Mouse (Mus musculus) kidney, postnatal 36 days (tissue): ENCODE results near the gene Gdf1.

Source experiments
- DNase-seq, 2 experiments: peaks; one replicate each; pipeline ENCODE4 v3.0.0; 2021 to 2022; ENCODE audit warnings: mixed read lengths in 2 of 2

Gene Gdf1

DNA sequence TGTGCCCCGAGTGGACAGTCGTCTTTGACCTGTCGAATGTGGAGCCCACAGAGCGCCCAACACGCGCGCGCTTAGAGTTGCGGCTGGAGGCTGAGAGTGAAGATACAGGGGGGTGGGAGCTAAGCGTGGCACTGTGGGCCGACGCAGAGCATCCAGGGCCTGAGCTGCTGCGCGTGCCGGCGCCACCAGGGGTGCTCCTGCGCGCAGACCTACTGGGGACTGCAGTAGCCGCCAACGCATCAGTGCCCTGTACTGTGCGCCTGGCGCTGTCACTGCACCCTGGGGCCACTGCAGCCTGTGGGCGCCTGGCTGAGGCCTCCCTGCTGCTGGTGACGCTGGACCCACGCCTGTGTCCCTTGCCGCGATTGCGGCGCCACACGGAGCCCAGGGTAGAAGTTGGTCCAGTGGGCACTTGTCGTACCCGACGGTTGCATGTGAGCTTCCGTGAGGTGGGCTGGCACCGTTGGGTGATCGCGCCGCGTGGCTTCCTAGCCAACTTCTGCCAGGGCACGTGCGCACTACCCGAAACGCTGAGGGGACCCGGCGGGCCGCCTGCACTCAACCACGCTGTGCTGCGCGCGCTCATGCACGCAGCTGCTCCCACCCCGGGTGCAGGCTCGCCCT is 1.2 kb downstream of the Gdf1 start:
- DNase-seq = peak in 1 of 2 experiments; percentile 64

DNA sequence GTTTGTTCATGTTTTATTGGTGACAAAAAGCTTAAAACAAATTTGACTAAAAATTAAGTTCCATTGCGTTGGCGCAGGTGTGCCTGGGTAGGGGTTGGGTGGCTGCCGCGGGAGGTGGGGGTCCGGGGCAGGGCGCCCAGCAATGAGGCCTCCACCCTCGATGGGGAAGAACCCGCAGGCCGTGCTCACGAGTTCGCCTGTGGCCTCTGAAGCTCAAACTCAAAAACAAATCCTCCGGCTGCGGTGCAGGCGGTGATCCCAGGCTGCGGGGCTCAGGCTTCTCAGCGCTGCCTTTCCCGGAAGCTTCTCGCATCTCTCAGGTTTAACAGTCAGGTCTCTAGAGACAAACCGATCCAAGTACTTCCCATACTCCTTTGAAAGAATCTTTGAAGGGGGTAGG is 1.9 kb downstream of the Gdf1 start:
- no peak for DNase-seq

DNA sequence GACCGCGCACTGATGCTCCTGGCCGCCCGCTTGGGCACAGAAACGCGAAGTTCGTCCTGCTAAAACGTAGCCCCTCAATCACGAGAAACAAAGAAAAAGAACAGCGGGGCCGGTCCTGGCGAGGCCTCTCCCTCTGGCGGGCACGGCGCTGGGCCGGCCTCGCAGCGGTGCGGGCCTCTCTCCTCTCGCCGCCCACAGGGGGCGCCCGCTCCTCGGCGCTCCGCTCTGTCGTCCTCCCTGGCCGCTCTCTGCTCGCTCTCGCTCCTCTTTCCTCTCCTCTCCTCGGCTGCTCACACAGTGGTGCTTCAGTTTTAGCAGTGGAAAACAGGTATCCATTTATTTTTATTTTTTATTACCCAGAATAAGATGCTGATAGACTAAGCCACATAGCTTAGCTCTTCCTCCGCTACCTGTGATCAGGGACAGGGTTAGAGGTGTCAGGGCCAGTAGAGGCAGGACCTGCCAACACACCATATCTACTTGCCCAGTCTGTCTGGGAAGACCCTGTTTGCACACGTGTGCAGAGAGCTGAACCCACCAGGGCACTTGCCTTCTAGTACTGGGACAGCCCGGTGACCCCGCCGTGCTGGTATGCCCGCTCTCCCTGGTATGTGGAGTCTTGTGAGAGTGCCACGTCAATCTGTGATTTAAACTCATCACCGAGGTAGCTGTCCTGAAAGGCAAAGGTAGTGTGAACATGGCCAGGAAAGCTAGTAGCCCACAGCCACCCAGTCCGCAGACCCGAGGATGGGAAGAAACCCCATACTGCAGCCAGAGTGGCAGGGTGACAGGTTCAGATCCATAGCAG is 2.7 kb downstream of the Gdf1 start:
- peak in 1 of 2 experiments; percentile 77 for DNase-seq

DNA sequence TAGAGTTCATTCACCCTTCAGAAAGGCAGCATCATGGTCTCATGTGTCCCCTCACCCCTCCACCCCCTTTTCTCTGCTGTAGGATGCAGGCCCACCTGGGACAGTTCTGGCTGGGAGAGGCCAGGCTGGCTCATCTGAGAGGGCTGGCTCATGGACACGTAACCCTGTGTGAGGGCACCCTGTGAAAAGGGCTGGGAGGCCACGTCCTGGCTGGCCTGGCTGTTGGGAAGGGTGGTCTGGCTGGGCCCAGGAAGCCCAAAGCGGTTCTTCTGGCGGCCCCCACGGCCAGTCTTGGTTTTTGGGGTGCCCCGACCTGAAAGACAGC is 3.2 kb downstream of the Gdf1 start:
- no peak for DNase-seq

DNA sequence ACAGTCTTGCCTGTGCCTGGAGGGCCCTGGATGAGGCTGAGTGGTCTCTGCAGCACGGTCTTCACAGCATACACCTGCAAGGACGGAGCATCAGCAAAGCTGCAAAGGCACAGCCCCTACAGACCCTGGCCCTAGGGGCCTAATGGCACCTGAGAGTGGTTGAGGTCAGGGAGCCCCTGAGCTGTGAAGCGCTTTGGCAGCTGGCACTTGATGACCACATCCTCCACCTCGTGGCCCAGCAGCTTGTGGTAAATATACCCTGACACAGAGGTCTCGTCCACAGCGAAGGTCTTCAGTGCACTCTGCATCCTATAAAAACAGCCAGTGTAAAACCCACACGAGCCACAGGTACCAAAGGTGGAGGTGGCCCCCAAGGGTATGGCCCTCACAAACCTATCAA is 9.3 kb downstream of the Gdf1 start:
- no peak for DNase-seq

DNA sequence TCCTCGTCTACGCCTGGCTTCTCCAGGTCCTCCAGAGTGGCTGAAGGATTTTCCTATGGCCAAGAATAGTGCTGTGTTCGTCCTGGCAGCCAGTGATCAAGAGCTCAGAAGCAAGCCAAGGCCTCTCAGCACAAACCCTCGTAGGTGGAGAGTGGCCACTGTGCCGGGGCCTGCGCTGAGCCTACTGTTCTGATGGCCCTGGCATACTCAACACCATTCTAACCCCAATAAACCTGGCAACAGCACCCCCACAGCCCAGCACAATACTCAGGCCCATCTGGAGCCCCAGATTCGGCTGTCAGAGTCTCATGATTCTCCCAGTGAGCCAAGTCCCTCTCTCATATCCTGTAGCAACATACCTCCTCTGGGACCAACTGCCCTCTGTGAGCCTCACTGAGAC is 11.0 kb downstream of the Gdf1 start:
- DNase-seq = no peak

DNA sequence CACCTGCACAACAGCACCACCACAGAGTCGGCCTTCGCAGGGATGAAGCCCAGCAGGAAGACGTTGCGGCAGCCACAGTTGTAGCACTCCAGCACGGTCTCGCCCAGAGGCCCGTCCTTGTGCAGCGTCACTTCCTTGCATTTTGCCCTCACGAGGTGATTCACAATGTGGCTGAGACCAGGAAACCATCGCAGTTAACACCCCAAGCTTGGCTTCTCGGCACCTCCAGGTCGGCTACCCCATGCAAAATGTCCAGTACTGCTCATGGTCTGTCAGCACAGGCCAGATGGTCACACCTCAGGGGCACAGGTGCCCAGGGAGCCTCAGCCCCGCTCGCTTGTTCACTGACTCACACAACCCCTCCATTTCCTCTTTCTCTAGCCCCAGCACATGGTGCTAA is 12.4 kb downstream of the Gdf1 start:
- DNase-seq = no peak

DNA sequence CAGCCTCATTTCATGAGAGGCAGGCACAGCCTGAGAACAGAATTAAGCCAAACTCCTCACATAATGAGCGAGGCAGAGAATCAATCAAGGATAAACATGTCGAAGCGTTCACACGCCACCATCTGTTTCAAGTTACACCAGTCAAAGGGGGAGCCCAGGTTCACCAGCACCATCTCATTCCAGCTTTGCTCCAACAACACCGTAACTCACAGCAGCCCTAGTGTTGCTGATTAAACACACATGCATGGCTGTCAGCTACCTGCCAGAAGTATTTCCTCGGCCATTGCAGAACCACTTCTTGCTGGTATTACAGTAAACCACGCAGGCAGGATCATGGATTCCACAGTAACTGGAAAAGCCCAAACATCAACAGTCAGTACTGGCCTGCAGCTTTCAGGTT is 13.5 kb downstream of the Gdf1 start:
- no peak for DNase-seq

DNA sequence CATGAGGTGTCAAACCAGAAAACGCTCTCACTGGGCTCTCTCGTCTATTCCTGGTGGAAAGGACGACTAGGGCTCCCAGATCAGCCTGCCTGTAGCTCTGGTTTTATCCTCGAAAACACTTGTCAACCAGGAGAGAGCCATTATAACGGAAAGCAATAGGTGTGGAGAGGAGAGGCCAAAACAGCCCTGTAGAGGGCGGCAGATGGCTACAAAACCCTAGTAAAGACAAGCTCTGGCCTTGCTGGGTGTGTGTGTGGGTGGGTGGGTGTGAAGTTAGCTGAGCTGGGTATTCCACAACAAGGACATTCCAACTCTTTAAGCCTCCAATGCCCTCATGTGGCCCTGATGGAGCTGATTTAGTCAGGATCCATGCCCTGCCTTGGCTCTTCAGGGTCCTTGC is 14.1 kb downstream of the Gdf1 start:
- peak; percentile 25 to 66 for DNase-seq

DNA sequence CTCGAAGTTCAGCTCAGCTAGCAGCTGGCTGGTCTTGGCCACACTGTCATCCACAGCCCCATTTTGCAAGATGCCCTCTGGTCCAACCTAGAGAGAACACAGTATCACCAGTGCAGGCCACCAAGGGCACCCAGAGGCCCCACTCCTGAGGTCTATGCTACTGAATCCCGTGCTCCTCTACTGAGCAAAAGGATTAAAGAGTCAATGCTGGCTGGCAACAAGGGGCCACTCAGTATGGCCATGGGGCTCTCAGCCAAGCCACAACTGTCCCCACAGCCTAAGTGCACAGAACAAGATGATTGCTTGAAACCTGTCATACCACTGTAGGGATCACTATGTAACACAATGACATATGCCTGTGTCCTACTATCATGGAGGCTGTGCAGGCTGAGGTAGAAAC is 14.7 kb downstream of the Gdf1 start:
- no peak for DNase-seq

DNA sequence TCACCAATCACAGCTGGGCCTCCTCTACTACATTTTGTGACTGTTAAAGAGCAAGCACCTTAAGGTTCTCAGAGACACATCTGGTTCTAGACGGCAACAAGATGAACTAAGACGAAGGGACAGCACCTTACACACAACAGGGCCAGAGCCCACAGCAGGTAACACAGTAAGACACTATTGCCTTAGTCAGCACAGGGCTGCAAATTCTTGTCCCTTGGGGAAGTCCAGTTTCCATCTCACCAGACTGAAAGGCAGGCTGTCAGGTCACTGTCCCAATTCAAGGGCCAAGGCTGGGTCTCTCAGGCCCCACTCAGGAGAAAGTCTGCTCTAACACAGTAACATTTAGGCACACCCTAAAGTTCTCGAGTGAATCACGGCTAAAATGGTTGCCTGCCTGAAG is 17.8 kb downstream of the Gdf1 start:
- DNase-seq = no peak

DNA sequence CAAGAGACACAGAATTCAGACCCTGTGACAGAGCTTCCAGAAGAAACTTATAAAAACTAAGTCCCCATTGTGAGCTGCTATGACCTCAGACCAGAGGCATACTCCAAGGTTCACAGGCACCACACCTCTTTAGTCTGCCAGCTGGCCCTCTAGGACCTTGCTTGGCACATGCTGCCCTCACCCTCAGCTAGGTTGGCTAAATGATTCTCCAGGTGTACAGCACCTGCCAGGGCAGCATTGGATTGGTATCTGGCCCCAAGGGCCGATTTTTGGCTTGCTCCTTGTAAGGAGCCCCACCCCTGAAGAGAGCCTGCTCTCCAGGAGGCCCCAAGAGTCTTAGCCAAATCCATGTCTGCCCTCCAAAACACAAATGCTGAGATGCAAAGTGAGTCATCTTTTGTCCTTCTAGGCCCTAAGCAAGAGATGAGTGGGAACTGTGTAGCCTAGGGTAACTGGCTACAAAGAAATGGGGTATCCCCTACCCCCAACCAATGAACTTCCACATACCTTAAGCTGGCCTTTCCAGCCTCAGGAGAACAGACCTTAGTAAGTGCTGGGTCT is 18.3 kb downstream of the Gdf1 start:
- DNase-seq = peak; percentile 67 to 72

DNA sequence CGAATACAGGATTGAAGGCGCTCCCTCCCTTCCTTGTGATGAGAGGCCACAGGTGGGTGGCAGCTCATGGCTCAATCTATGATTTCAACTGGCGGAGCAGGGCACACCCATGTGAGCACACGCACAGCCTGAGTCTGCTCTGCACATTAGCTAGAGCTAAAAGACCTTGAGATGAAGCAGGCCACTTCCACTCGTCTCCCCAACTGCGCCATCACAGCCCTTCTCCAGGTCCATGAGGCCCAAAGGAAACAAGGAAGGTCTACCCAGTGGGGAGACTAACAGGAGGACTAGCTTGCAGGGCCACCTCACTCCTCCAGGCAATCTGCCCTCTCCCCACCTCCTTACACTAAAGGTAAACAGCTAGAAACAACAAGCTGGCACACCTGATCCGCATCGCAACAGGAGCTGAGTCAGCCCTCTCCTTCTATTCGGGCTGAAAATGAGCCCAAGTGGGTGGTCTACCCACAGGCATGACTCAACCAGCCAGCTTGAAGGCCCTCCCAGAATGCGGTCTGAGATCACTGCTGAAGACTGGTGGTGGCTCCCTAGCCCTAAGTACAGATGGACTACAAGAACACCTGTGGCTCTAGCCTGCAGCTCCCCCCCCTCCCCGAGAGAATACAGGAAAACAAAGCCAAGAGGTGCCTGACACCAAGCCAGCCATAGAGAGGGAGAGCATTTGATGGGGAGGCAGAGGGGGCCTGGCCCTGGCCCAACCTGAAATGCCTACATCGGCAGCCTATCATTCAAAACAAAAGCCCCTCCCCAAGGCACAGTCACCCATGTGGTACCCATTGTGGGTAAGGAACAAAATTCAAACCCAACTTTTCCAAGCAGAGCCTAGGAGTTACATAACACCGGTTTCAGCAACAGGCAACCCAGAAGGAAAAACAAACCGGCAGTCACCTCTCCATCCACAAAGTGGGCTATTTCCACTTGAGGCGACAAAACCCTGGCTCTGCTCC is 21.7 kb downstream of the Gdf1 start:
- no peak for DNase-seq

DNA sequence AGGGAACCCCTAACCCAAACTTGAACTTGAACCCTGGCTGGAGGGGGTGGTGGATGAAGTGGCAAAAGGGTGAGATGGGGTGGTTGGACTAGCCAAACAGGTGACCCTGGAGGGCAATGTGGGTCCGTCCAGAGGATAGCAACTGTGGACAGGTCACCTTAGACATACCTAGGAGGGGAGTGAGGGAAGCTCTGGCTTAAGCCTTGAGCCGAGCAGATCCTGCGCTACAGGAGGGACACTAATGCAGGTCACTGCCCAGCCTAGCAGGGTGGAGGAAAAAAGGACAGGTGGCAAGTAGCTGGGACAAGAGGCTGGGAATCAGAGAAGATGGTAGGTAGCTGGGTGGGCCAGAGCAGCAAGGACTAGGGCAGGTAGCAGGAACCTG is 22.4 kb downstream of the Gdf1 start:
- no peak for DNase-seq

DNA sequence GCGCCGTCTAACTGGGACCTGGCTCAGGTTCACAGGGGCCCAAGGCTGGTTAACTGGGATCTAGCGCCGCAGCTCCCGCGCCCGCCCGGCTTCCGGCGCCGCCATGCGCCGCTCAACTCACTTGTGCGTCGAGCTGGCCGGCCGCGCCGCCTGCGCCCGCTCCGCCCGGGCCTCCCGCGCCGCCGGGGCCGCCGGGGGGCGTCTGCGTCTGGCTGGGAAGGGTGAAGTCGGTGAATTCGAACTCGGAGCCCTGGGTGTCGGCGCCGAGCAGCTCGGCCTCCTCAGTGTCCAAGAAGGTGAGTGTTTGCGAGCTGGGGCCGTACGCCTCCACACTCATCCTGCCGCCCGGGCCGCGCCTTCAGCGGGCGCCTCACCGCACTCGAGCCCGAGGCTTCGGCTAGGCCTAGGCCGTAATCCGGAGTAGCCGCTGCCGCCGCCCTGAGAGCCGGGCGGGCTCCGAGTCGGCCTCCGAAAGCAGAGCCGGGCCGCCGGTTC is 23.1 kb downstream of the Gdf1 start:
- DNase-seq = peak in 1 of 2 experiments; percentile 59

DNA sequence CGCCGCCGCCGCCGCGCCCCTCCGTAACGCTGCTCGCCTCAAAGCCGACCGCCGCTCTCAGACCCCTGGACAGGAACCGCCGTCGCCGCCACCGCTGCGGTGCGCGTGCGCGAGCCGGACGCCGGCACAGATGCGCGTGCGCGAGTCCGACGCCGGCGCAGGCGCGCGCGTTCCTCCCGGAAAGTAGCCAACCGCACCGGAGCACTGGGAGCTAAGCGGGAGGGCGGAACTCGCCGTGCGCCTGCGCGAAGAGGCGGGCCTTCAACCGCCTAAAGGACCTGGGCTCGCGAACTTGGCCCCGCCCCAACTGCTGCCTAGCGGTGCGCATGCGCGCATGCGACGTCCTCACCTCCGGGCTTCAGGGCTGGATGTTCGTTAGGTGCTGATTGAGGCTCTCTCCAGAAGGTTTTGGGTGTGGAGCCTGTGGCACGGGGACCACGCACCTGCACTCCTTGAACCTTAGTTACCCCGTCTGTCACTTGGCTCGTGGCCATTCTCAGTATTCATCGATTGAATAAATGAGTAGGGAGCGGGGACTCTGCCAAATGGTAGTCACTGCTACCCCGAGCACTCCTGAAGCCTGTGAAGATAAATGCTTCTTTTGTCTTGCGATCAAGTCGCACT is 23.7 kb downstream of the Gdf1 start, which contains the start of gene Upf1:
Gene Upf1, minus strand, starts transcription at position 85 of the 624 bp plus-strand sequence.
- peak; percentile 99 to 100 for DNase-seq

DNA sequence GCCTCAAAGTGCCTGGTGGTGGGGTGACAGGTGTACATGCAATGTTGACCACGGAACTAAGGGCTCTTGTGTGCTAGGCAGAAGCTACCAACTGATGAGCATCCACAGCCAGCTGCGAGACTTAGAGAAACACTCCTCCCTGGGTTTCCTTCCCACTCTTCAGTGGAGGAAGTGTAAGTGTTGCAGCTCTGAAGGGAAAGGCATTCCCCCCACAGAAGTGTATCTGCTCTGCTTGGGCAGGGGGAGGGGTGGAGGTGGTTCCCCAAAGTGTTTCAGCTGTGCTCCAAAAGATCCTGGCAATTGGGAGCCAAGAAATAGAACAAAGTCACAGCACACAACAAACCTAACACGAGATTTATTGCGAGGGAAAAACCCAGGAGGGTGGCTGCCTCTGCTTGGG is 24.4 kb downstream of the Gdf1 start:
- no peak for DNase-seq

DNA sequence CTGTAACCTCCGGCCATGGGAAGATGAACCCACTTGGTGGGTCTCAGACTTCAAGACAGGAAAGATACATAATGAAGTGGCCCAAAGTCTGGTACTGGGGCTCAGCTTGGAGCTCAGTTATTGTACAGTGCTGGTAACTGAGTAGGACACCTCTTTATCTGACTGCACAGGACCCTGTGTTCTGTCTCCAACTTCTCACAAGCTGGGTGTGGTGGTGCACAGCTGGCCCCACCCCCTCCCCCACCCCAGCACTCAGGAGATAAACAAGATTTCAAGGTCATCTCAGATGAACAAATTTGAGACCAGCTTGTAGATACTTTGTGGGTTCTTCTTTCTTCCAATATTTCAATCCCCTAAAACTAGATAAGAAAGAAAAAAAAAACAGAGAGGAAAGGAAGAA is 26.5 kb downstream of the Gdf1 start:
- DNase-seq = no peak

DNA sequence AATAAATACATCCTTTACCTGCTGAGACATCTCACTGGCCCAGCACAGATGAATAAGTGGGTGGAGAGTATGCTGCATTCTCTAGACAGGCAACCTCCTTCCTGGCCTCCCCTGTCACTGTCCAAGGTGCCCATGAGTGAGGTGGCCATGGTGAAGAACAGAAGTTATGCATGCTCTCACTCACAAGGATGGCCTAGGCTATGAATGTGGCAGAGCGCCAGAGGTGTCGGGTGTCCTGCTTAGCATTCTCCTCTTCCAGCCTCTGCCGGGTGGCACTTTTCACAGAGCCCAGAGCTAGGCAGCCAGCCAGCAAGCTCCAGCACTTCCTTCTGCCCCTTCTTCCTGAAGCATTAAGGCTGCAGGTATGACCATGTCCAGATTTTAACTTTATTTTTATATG is 29.8 kb downstream of the Gdf1 start:
- DNase-seq = peak; percentile 54 to 60

DNA sequence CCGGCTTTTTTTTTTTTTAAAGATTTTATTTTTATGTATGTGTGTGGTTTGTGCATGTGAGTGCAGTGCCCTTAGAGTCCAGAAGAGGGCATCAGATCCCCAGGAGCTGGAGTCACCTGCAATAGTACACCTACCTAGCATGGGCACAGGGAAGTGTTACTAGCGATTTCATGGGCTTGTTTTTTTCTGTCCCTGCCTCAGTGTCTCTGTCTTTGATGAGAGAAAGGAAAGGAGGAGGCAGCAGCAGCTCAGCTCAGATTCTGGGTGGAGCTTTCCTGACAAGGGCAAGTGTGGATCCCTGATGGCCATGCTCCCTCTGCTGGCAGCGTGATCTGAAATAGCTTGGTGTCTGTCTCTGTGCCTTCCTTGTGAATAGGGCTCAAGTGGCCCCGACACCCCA is 31.2 kb downstream of the Gdf1 start:
- DNase-seq = peak in 1 of 2 experiments; percentile 62

DNA sequence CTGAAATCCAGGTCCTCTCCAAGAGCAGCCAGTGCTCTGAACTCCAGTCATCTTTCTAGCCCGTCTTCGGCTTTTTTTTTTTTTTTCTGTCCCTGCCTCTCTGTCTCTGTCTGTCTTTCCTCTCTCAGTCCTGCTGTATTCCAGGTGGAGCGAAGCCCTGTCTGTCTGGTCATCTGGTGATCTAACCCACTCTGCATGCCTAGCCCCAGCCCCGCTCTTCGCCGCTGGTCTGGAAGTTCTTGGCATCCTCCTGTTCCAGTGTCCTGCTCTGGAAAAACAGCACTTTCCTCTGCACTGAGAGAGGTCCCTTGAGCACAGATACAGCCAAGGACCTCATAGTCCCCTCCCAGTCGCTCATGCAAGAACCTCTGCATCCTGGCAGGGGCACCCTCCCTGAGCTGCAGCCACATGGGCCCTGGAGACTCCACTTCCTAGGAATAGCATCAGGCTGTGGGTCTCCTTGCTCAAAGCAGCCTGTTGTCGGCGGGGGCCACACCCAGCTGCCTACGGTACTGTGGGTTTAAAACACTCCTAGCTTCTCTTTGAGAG is 31.9 kb downstream of the Gdf1 start:
- DNase-seq = no peak

DNA sequence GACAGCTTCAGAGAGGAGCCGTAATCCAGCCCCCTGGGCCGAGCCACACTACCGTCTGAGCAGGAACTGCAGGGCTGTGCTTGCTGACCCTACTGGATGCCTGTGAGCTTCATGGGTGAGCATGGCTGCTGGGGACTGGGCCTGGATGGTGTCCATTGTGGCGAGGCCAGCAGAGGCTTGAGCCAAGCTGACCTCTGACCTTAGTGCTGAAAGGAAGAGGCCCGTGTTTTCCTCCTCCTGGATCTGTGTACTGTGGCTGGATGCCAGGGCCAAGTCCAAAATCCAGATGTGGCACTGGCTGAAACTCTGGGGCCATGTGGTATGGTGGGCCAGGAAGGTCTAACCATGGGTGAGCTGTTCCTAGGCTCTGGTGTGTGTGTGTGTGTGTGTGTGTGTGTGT is 34.4 kb downstream of the Gdf1 start:
- DNase-seq = peak; percentile 82 to 87
